Mouse (Mus musculus) lung, postnatal 14 days (tissue): ENCODE data around the gene Gm49358.

Experiments
- DNase-seq: peaks from one replicate; pipeline ENCODE4 v3.0.0; 2021

The Gm49358 gene

GRCm38 (mm10) chr10:86880071-86880806 lies 116.5 kb downstream of the Gm49358 start:
- DNase-seq: peak; percentile 29

GRCm38 (mm10) chr10:86881448-86881847 lies 117.7 kb downstream of the Gm49358 start:
- DNase-seq: no peak
